Mouse (Mus musculus) midbrain, embryonic 14.5 days (tissue): ENCODE measurements around the gene Rexo1. TPM values are rescaled to one million over a fixed set of nuclear protein-coding genes. Genes with fewer than 3 reads are reported as not detected.

Experiments used
- ATAC-seq: fragments of 200-750 bp; cut with Nextera tagmentation; 2 replicates; pipeline ENCODE4 v1.8.0; 2017; ENCODE audit warnings: moderate number of reproducible peaks, moderate library complexity; ENCODE audit not compliant: low FRiP score, low TSS enrichment
- DNase-seq: peaks from one replicate; pipeline ENCODE4 v3.0.0-alpha.2; 2015
- H3K27ac ChIP-seq: fragments of 300-500 bp; sonication (generic); replicated peaks from 2 replicates; pipeline ENCODE4 v1.5.1; 2014; ENCODE audit warnings: mild to moderate bottlenecking, low read depth, low read length, moderate library complexity
- H3K27me3 ChIP-seq: fragments of 300-500 bp; sonication (generic); 2 replicates; pipeline ENCODE4 v1.6.1; 2014; ENCODE audit warnings: low read length, control low read depth, mixed read lengths; ENCODE audit not compliant: control insufficient read depth, insufficient read depth
- H3K36me3 ChIP-seq: fragments of 300-500 bp; sonication (generic); 2 replicates; pipeline ENCODE4 v1.6.1; 2014; ENCODE audit warnings: low read length, control low read depth; ENCODE audit not compliant: control insufficient read depth, insufficient read depth
- H3K4me1 ChIP-seq: fragments of 300-500 bp; sonication (generic); 2 replicates; pipeline ENCODE4 v1.6.1; 2014; ENCODE audit warnings: mild to moderate bottlenecking, antibody characterized with exemption, low read length, control low read depth; ENCODE audit not compliant: control insufficient read depth, insufficient read depth
- H3K4me2 ChIP-seq: fragments of 300-500 bp; sonication (generic); 2 replicates; pipeline ENCODE4 v1.6.1; 2014; ENCODE audit warnings: mild to moderate bottlenecking, low read length, moderate library complexity
- H3K4me3 ChIP-seq: fragments of 300-500 bp; sonication (generic); replicated peaks from 2 replicates; pipeline ENCODE4 v1.5.1; 2014; ENCODE audit warnings: low read depth, low read length
- H3K9ac ChIP-seq: fragments of 300-500 bp; sonication (generic); replicated peaks from 2 replicates; pipeline ENCODE4 v1.6.1; 2014; ENCODE audit warnings: mild to moderate bottlenecking, low read length, moderate library complexity
- H3K9me3 ChIP-seq: fragments of 300-500 bp; sonication (generic); 2 replicates; pipeline ENCODE4 v1.6.1; 2016; ENCODE audit warnings: low read length, control low read depth, mixed read lengths; ENCODE audit not compliant: control insufficient read depth
- WGBS: fragments of 180-500 bp; shearing (Covaris S2); extraction: QIAGEN DNeasy Blood & Tissue Kit; methylation state at CpG from one replicate; pipeline ENCODE4 v1.1.7; 2014; 5-methylcytosine and 5-hydroxymethylcytosine counted together
- polyA plus RNA-seq: library from polyadenylated mRNA; unstranded; fragments of >200 nt; fragmentation: Nextera tagmentation; extraction: Ambion mirVana; gene quantifications from 2 replicates; pipeline ENCODE4 v1.2.1, GENCODE M21; 2014

Rexo1 gene
- polyA plus RNA-seq, 1 experiment from 2014 or later = 34.2 TPM

- Histone ChIP-seq H3K27me3 (peaks cover 6% of the 10 kb centered on the region; the same call in 1 of the 2 replicates), H3K4me3 (0 out of 2 replicates have a peak overlapping the region, but pooled peaks have one; percentile 9), H3K9me3 (no peaks in the 10 kb centered on the region), H3K36me3 (no peaks in the 10 kb centered on the region), H3K4me1 (peaks cover 2% of the 10 kb centered on the region; the same call in 1 of the 2 replicates), H3K9ac (peak overlapping the region; percentile 21; the same call in 1 of the 2 replicates), H3K4me2 (peak overlapping the region; percentile 29), H3K27ac (no peak overlapping the region)
- ATAC-seq (no peak), DNase-seq (peak; percentile 52)
- WGBS = 6% methylated on average over 19 of the region's 19 CpGs
Observed at GRCm38 (mm10) chr10:80513739-80514138, 47.6 kb downstream of the Rexo1 start.

DNA sequence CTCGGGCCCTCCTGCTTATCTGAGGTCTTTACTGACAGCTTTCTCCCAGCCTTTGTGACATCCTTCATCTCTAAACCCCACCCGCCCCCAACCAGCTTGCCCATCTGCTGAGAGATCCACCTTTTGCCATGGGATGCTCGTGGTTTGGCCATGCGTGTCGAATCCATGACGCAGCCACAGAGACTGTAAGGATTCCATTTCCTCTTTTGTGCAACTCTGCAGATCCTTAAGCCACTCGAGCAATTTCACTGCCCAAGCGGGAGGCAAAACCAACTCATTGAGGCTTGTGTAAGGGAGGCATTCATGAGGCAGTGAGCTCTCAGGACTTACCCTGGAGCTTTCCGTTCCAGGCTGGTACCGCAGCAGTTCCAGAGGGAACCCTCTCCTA is 51.1 kb downstream of the Rexo1 start:
- Histone ChIP-seq H3K27ac (no peak overlapping the region), H3K9me3 (no peaks in the 10 kb centered on the region), H3K36me3 (no peaks in the 10 kb centered on the region), H3K4me3 (no peak overlapping the region), H3K27me3 (peaks cover 19% of the 10 kb centered on the region), H3K4me1 (peaks cover 2% of the 10 kb centered on the region; the same call in 1 of the 2 replicates), H3K9ac (no peak overlapping the region), H3K4me2 (no peak overlapping the region)
- 45% methylated on average over 10 of the region's 10 CpGs for WGBS
- ATAC-seq = no peak
- DNase-seq = no peak

DNA sequence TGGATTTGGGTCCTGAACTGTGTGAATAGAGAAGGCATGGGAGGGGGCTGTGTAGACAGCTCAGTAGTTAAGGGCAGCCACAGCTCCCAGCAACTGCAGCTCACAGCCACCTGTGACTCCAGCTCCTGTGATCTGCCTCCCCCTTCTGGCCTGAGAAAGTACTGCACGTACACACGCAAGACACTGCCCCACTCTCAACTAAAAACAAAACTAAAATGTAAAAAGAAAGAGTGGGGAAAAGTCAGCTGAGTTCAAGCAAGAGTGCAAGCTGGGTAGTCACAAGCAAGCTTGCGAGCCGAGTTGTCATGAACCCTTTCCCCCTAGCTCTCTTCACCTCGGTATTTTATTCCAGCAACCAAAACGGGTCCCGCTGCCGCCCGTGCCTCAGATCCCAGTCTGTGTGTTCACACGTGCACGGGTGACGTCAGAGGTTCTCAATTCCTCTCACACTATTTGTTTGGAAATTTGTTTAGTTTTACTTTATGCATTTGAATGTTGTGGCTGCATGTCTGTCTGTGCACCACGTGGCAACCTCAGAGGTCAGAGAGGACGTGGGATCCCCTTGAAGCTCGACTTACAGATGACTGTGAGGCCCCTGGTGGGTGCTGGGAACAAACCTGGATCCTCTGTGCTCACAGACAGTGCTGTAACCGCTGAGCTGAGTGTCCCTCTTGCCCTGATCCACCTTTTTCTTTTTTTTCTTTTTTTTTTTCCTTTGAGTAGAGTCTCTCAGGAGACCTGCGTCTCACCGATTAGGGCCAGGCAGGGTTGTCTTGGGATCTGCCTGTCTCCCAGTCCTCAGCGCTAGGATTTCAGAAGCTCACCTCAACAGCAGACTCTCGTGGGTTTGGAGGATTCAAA is 51.7 kb downstream of the Rexo1 start:
- no peaks in the 10 kb centered on the region for H3K36me3 ChIP-seq
- peak overlapping the region; percentile 46 for H3K4me2 ChIP-seq
- ATAC-seq (no peak; the same call in 1 of the 2 replicates), DNase-seq (peak; percentile 86)
- no peaks in the 10 kb centered on the region for H3K9me3 ChIP-seq
- H3K9ac ChIP-seq = no peak overlapping the region; the same call in 1 of the 2 replicates
- H3K4me3 ChIP-seq = no peak overlapping the region
- H3K4me1 ChIP-seq = peaks cover 2% of the 10 kb centered on the region; the same call in 1 of the 2 replicates
- WGBS = 8% methylated on average over 20 of the region's 20 CpGs
- peaks cover 24% of the 10 kb centered on the region for H3K27me3 ChIP-seq
- no peak overlapping the region for H3K27ac ChIP-seq

- ATAC-seq (no peak), DNase-seq (peak; percentile 89)
- under 1% methylated on average over 11 of the region's 11 CpGs for WGBS
- Histone ChIP-seq H3K4me2 (no peak overlapping the region), H3K9me3 (no peaks in the 10 kb centered on the region), H3K27ac (no peak overlapping the region), H3K4me3 (no peak overlapping the region), H3K4me1 (no peaks in the 10 kb centered on the region), H3K9ac (no peak overlapping the region), H3K36me3 (no peaks in the 10 kb centered on the region), H3K27me3 (peaks cover 52% of the 10 kb centered on the region)
Observed at GRCm38 (mm10) chr10:80506222-80506621, 55.1 kb downstream of the Rexo1 start.

DNA sequence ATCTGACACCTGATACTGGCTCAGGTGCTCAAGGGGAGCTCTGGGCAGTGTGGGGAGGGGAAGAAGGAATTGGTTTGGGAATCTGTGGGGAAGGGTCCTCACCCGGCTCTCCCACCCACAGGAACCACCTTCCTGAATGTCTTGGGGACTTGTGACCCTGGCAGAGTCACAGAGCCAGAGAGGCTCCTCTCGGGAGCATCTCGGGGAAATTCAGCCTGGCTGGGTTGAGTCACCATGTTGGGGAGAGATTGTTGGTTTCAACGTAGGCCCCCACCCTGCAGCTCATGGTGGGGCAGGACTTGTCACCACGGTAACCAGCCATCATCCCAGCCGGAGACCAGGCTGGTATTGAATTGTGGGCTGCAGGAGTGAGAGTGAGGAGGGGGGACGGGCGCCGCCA is 56.6 kb downstream of the Rexo1 start:
- no peak overlapping the region for H3K4me3 ChIP-seq
- H3K4me2 ChIP-seq = no peak overlapping the region
- no peaks in the 10 kb centered on the region for H3K9me3 ChIP-seq
- H3K9ac ChIP-seq = no peak overlapping the region
- WGBS = under 1% methylated on average over 9 of the region's 9 CpGs
- DNase-seq = no peak
- H3K27me3 ChIP-seq = peaks cover 61% of the 10 kb centered on the region
- no peak for ATAC-seq
- H3K4me1 ChIP-seq = no peaks in the 10 kb centered on the region
- H3K36me3 ChIP-seq = no peaks in the 10 kb centered on the region
- no peak overlapping the region for H3K27ac ChIP-seq

DNA sequence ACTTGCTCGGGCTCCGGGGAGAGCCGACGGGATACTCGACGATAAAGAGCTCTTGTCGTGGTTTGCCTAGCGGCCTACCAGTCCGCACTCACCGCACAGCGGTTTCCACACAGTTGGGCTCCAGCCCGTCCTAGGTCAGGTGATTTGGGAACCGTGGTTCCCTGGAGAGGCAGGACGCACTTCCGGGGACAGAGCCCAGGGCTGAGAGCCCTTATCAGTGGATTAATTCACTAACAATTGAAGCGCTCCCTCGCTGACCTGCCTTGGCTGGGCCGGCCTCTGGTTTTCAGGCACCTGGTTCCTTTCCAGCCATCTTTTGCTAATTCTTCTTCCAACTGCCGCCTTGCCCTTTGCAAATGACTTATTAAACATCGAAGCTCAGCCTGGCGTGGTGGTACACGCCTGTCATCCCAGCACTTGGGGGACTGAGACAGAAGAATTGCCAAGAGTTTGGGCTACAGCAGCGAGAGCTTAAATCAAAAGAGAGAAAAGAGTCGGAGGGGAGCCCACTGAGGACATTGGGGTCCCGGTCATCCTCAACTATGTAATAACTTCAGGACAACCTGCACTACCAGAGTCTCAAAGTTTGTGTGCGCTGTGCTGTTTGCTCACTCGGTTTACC is 57.6 kb downstream of the Rexo1 start:
- Histone ChIP-seq H3K4me2 (no peak overlapping the region), H3K9ac (no peak overlapping the region; the same call in 1 of the 2 replicates), H3K4me3 (no peak overlapping the region), H3K9me3 (no peaks in the 10 kb centered on the region), H3K36me3 (no peaks in the 10 kb centered on the region), H3K27me3 (peaks cover 70% of the 10 kb centered on the region), H3K27ac (no peak overlapping the region), H3K4me1 (no peaks in the 10 kb centered on the region)
- DNase-seq (no peak), ATAC-seq (no peak)
- 1% methylated on average over 27 of the region's 27 CpGs for WGBS

- ATAC-seq (no peak), DNase-seq (no peak)
- no peaks in the 10 kb centered on the region for H3K36me3 ChIP-seq
- no peaks in the 10 kb centered on the region for H3K4me1 ChIP-seq
- H3K27me3 ChIP-seq = peaks cover 78% of the 10 kb centered on the region
- H3K9ac ChIP-seq = no peak overlapping the region
- no peak overlapping the region for H3K4me3 ChIP-seq
- no peak overlapping the region for H3K27ac ChIP-seq
- no peak overlapping the region for H3K4me2 ChIP-seq
- no peaks in the 10 kb centered on the region for H3K9me3 ChIP-seq
- WGBS = under 1% methylated on average over 22 of the region's 22 CpGs
Observed at GRCm38 (mm10) chr10:80502819-80503314, 58.5 kb downstream of the Rexo1 start.

- H3K9ac ChIP-seq = no peak overlapping the region
- no peaks in the 10 kb centered on the region for H3K36me3 ChIP-seq
- ATAC-seq = no peak
- H3K4me3 ChIP-seq = no peak overlapping the region
- WGBS = 1% methylated on average over 7 of the region's 7 CpGs
- no peak for DNase-seq
- no peak overlapping the region for H3K27ac ChIP-seq
- no peaks in the 10 kb centered on the region for H3K9me3 ChIP-seq
- H3K4me1 ChIP-seq = no peaks in the 10 kb centered on the region
- peaks cover 84% of the 10 kb centered on the region for H3K27me3 ChIP-seq
- H3K4me2 ChIP-seq = no peak overlapping the region
Observed at GRCm38 (mm10) chr10:80502291-80502690, 59.1 kb downstream of the Rexo1 start.
